Mouse (Mus musculus) forelimb bud, embryonic 11.5 days (tissue): ENCODE results near the gene Odaph.
A peak's percentile ranks its signal among the peaks of the same experiment; 100 is the strongest.
"Not testable (repeated sequence)": the region's sequence is repeated elsewhere in the genome, so short reads cannot be mapped to it uniquely, and the experiment has no call there.

Source experiments
- DNase-seq: peaks from one replicate; pipeline ENCODE4 v3.0.0-alpha.2; 2012; ENCODE audit warnings: low read depth, low spot score

The Odaph gene

DNA sequence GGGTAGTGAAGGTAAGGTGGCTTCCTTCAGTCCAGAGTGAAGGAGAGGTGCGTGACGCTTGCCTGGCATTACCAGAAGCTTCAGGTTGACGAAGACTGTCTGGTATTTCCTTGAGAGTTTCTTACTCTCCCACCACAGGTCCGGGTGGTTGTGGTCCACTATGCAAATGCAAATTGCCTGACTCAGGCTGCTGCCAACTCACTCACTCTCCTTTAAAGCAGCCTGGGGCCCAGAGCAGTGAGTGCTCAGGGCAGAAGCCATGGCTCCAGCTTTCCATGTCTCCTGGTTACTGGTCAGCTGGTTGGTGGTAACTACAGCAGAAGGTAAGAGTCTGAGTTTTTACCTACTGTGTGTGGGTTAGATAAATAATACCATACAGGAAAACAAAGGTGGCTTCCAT is at the start of gene Odaph:
Gene Odaph, plus strand, starts transcription at position 240 of the 400 bp plus-strand sequence.
- no peak for DNase-seq

GRCm38 (mm10) chr5:91945609-91946008 is 41.7 kb upstream of the Odaph start:
- DNase-seq, result not testable (repeated sequence)

- DNase-seq, result no peak
Measured at GRCm38 (mm10) chr5:91947008-91947407, 40.3 kb upstream of the Odaph start.

GRCm38 (mm10) chr5:91949441-91949840 is 37.8 kb upstream of the Odaph start:
- no peak for DNase-seq

DNA sequence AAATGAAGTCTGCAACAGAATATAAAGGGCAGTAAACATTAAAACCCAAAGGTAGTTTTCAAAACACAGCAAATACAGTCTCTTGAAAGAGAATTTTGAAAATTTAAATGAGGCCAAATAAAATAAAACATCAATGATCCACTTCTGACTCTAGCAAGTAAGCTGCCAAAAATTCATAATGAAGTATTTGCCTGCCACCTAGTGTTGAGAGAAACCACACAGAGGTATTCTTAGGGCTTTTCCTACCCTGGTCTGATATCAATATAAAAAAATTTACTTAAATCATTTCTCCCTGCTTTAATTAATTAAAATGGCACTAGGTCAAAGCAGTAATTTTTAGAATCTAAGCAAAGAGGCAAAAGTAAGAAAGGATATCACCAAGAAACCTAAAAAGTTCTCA is 35.9 kb upstream of the Odaph start:
- no peak for DNase-seq

DNA sequence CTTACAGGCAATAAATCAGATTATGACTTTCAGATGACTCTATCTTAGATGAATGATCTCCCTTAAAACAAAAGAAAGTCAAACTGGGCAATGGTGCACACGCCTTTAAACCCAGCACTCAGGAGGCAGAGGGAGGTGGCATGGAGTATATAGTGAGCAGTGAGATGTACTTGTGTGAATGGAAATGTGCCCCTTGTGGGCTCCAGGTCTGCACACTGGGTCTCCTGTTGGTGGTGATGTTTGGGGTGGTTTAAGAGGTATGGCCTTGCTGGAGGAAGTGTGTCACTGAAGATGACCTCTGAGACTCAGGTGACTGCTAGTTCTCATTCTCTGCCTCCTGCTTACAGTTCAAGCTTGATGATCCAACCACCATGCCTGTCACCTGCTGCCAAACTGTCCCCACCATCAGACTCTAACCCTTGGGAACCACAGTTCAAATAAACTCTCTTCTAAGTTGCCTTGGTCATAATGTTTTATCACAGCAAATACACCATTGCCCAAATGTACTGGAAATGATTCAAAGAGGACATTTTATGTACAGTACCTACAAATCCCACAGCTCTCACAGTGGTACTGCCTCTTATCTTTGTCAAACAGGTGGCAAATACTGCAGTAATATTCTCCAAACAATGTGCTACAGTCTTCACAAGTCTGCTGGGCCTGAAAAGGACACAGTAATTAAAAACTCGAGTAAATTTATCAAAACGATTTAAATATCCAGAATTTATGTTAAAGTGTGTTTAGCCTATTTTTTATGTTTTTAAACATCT is 30.1 kb upstream of the Odaph start:
- no peak for DNase-seq

DNA sequence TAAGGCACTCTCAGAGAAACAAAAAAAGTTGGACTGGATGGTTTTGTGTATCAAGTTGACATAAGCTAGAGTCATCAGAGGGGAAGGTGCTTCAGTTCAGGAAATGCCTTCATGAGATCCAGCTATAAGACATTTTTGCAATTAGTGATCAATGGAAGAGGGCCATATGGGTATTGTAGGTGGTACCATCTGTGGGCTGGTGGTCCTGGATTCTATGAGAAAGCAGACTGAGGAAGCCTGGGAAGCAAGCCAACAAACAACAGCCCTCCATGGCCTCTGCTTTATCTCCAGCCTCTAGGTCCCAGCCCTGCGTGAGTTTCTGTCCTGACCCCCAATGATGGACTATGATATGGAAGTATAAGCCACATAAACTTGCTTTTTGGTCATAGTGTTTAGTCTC is 28.2 kb upstream of the Odaph start:
- no peak for DNase-seq

- no peak for DNase-seq
Measured at GRCm38 (mm10) chr5:91959986-91960385, 27.3 kb upstream of the Odaph start.

GRCm38 (mm10) chr5:91960606-91961254 is 26.5 kb upstream of the Odaph start:
- DNase-seq, result no peak

- DNase-seq, result no peak
Measured at GRCm38 (mm10) chr5:91961370-91961769, 25.9 kb upstream of the Odaph start.

DNA sequence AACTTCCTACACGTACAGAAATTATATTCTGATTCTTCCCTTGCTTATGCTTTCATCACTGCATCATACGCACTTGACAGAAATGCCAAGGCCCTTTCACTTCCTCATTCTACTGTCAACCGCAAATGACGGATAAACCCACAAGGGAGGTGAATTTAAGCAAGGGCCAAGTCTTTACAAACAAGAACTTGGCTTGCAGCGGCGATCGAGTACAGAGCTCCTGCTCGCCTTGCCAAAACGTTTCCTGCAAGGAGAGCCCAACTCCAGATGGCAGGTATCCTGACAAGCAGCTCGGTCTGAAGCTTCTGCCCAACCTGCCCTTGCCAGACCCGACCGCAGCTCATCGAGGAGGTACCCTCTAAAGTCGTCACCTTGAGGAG is 25.0 kb upstream of the Odaph start:
- no peak for DNase-seq

- DNase-seq, result peak; percentile 94
Measured at GRCm38 (mm10) chr5:91962639-91963440, 24.4 kb upstream of the Odaph start, which contains the start of gene Rchy1. TSS of gene Rchy1 (minus strand) at chr5:91963068.

GRCm38 (mm10) chr5:91972046-91972445 is 15.2 kb upstream of the Odaph start:
- no peak for DNase-seq

GRCm38 (mm10) chr5:91974002-91974401 is 13.3 kb upstream of the Odaph start:
- no peak for DNase-seq

- DNase-seq, result no peak
Measured at GRCm38 (mm10) chr5:91975758-91976157, 11.5 kb upstream of the Odaph start.

GRCm38 (mm10) chr5:91976566-91977396 is 10.5 kb upstream of the Odaph start:
- no peak for DNase-seq

- DNase-seq, result no peak
Measured at GRCm38 (mm10) chr5:91977397-91977770, 9.9 kb upstream of the Odaph start.

- DNase-seq, result no peak
Measured at GRCm38 (mm10) chr5:91981176-91981840, 6.0 kb upstream of the Odaph start.

GRCm38 (mm10) chr5:91983490-91983889 is 3.8 kb upstream of the Odaph start:
- no peak for DNase-seq

GRCm38 (mm10) chr5:91985721-91986120 is 1.6 kb upstream of the Odaph start:
- DNase-seq, result no peak

DNA sequence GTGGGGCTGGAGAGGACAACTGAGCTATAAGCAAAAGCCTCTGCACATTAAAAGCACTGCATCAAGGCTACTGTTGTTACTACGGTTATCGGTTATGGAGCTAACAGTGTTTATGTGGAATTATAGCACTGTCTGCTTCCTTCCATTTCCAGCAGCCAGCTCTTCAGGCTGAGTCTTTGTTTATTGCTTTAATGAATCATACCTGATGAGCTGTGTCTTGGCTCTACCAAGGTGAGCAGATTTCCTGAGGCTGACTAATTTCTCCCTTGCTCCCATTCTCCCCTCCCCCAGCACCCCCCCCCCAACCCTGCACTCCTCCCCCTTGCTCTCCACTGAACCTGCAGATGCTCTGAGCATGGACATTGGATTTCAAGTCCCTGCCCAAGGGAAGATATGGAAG is 524 bp downstream of the Odaph start:
- no peak for DNase-seq
